Mouse (Mus musculus) MEL (cell line): Measurements from ENCODE around the gene Hnrnpa1.

Experiments used
- BHLHE40 ChIP-seq: IDR thresholded peaks from 2 replicates; pipeline ENCODE4 v1.6.1; 2012; ENCODE audit warnings: low read depth, mild to moderate bottlenecking, inconsistent platforms, low read length, improper control_type of control experiment, borderline replicate concordance
- CHD2 ChIP-seq: IDR thresholded peaks from 2 replicates; pipeline ENCODE4 v1.6.1; 2011; ENCODE audit warnings: low read length, improper control_type of control experiment
- CTCF ChIP-seq, 3 experiments: IDR thresholded peaks in 2 of 3; conservative IDR thresholded peaks in 1 of 3; 2 replicates each; pipeline ENCODE4 v1.5.1; 2011 to 2012; ENCODE audit warnings: low read length in 3 of 3, low read depth in 2 of 3, mild to moderate bottlenecking in 2 of 3, improper control_type of control experiment in 1 of 3, inconsistent platforms in 1 of 3, mixed read lengths in 1 of 3, moderate library complexity in 1 of 3; ENCODE audit not compliant: control insufficient read depth in 1 of 3, insufficient read depth in 1 of 3, poor library complexity in 1 of 3, severe bottlenecking in 1 of 3
- E2F4 ChIP-seq: IDR thresholded peaks from 2 replicates; pipeline ENCODE4 v1.6.1; 2011; ENCODE audit warnings: low read depth, low read length, improper control_type of control experiment, borderline replicate concordance
- ELF1 ChIP-seq: IDR thresholded peaks from 2 replicates; pipeline ENCODE4 v1.6.1; 2014; ENCODE audit warnings: low read depth, mild to moderate bottlenecking, inconsistent platforms, low read length, improper control_type of control experiment, moderate library complexity
- HCFC1 ChIP-seq: IDR thresholded peaks from 2 replicates; pipeline ENCODE4 v1.6.1; 2012; ENCODE audit warnings: low read depth, mild to moderate bottlenecking, inconsistent platforms, low read length, improper control_type of control experiment, moderate library complexity
- JUND ChIP-seq: IDR thresholded peaks from 2 replicates; pipeline ENCODE4 v1.6.1; 2011; ENCODE audit warnings: low read depth, mild to moderate bottlenecking, improper control_type of control experiment, low read length
- TCF12 ChIP-seq: IDR thresholded peaks from 2 replicates; pipeline ENCODE4 v1.6.1; 2014; ENCODE audit warnings: low read depth, mild to moderate bottlenecking, inconsistent platforms, low read length, improper control_type of control experiment, moderate library complexity
- USF1 ChIP-seq: IDR thresholded peaks from 2 replicates; pipeline ENCODE4 v1.6.1; 2014; ENCODE audit warnings: low read depth, mild to moderate bottlenecking, inconsistent platforms, low read length, improper control_type of control experiment, moderate library complexity

GRCm38 (mm10) chr15:103224161-103224560 is 16.1 kb upstream of the Hnrnpa1 start:
- TF ChIP-seq CHD2 (no peak), CTCF (IDR thresholded peaks at IDR 0.05 in 2 of 3, conservative IDR thresholded peaks at IDR 0.05 in 1 of 3; ENCODE audit: control insufficient read depth in 1 of 3, insufficient read depth in 1 of 3, low read depth in 2 of 3, low read length in 3 of 3, poor library complexity in 1 of 3, severe bottlenecking in 1 of 3) (peak in 1 of 3 experiments; percentile 17; a peak in 1 of 6 replicates), TCF12 (no peak), HCFC1 (no peak), E2F4 (no peak), USF1 (no peak), JUND (no peak), ELF1 (no peak), BHLHE40 (no peak)
